Mouse (Mus musculus): ENCODE results near the gene Vmn2r13. TPM values are rescaled to one million over a fixed set of nuclear protein-coding genes. Genes with fewer than 3 reads are reported as not detected.

The Vmn2r13 gene
- polyA plus RNA-seq, 1 experiment from 2014 or later: not detected

Other genes starting within 250 kb of the Vmn2r13 start
- gene Vmn2r10, start 185.7 kb downstream of the Vmn2r13 start, polyA plus RNA-seq (2015; fragmentation: Nextera tagmentation; extraction: Ambion mirVana): not detected in 2 replicates
- not detected in 2 replicates for gene Vmn2r11, start 132.6 kb downstream of the Vmn2r13 start, polyA plus RNA-seq (2015; fragmentation: Nextera tagmentation; extraction: Ambion mirVana)
- not detected in 2 replicates for gene Vmn2r12, start 94.2 kb downstream of the Vmn2r13 start, polyA plus RNA-seq (2015; fragmentation: Nextera tagmentation; extraction: Ambion mirVana)
- not detected in 2 replicates for gene Vmn2r14, start 32.5 kb upstream of the Vmn2r13 start, polyA plus RNA-seq (2015; fragmentation: Nextera tagmentation; extraction: Ambion mirVana)
- not detected in 2 replicates for gene Vmn2r15, start 105.4 kb upstream of the Vmn2r13 start, polyA plus RNA-seq (2015; fragmentation: Nextera tagmentation; extraction: Ambion mirVana)
- not detected in 2 replicates for gene Vmn2r16, start 138.0 kb upstream of the Vmn2r13 start, polyA plus RNA-seq (2015; fragmentation: Nextera tagmentation; extraction: Ambion mirVana)
- gene Vmn2r17, start 227.5 kb upstream of the Vmn2r13 start, polyA plus RNA-seq (2015; fragmentation: Nextera tagmentation; extraction: Ambion mirVana): not detected in 2 replicates